Mouse (Mus musculus) cerebellum, adult 2 months (tissue): Measurements from ENCODE around the gene Cbx1.

Experiments
- CTCF ChIP-seq: fragments of 200-500 bp; IDR thresholded peaks from 2 replicates; pipeline ENCODE4 v1.5.1; 2011; ENCODE audit warnings: low read depth, mild to moderate bottlenecking, control low read depth, low read length, moderate library complexity, borderline replicate concordance; ENCODE audit not compliant: insufficient read depth
- POLR2A ChIP-seq: fragments of 200-500 bp; IDR thresholded peaks from 2 replicates; pipeline ENCODE4 v1.6.1; 2011; ENCODE audit warnings: low read length, control low read depth, borderline replicate concordance; ENCODE audit not compliant: insufficient read depth

DNA sequence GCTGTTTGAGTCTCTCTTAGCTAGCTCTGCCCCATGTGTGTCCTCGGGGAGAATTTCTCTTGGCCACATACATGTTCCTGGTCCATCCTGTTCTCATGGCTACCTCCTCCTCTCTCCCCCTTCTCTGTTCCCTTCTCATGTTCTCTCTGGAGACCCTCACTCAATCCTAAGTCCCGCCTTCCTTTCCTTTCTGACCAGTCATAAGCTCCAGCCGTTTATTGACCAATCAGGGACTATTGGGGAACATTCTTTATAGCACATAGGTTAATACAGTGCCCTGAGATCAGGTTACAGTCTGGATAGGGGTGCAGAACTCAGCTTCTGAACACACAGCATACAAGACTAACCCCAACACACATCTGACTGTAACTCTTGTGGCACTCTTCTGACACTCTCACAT lies 58.3 kb downstream of the Cbx1 start:
- TF ChIP-seq CTCF (no peak), POLR2A (no peak)
